Mouse (Mus musculus): ENCODE measurements at regions not wholly inside any gene's neighbourhood (a gene's known extent, or its start where the extent isn't known, plus 50 kb on each side); places are given as distances from the start of the nearest gene placed in this dataset.

GRCm38 (mm10) chr12:109272101-109272500 lies 180.5 kb upstream of the Dlk1 start:
- Histone ChIP-seq H3K9me3 (replicated peaks) (no peaks in the 10 kb centered on the region), H3K36me3 (no peaks in the 10 kb centered on the region), H3K4me1 (replicated peaks) (no peaks in the 10 kb centered on the region), H3K9ac (no peak overlapping the region), H3K4me2 (no peak overlapping the region), H3K27ac (no peak overlapping the region), H3K27me3 (no peaks in the 10 kb centered on the region), H3K4me3 (no peak overlapping the region)
- WGBS, result 36% methylated on average over 5 of the region's 5 CpGs
- no peak for ATAC-seq (replicated peaks; ENCODE audit: insufficient number of reproducible peaks, insufficient read depth, low FRiP score, low read depth)

- 28% methylated on average over 6 of the region's 6 CpGs for WGBS
Measured at GRCm38 (mm10) chr12:109314850-109315249, 137.8 kb upstream of the Dlk1 start.

GRCm38 (mm10) chr12:109325986-109326385 lies 126.6 kb upstream of the Dlk1 start:
- H3K9me3 ChIP-seq (replicated peaks), result no peaks in the 10 kb centered on the region
- no peak overlapping the region for H3K27ac ChIP-seq
- H3K9ac ChIP-seq, result no peak overlapping the region
- no peaks in the 10 kb centered on the region for H3K27me3 ChIP-seq
- ATAC-seq (replicated peaks; ENCODE audit: insufficient number of reproducible peaks, insufficient read depth, low FRiP score, low read depth), result no peak
- no peaks in the 10 kb centered on the region for H3K4me1 ChIP-seq (replicated peaks)
- H3K36me3 ChIP-seq, result no peaks in the 10 kb centered on the region
- no peak overlapping the region for H3K4me2 ChIP-seq
- no peak overlapping the region for H3K4me3 ChIP-seq
- 64% methylated on average over 11 of the region's 11 CpGs for WGBS

More at GRCm38 (mm10) chr12:109314850-109315249, 137.8 kb upstream of the Dlk1 start:
- ATAC-seq (replicated peaks; ENCODE audit: insufficient number of reproducible peaks, insufficient read depth, low FRiP score, low read depth), result no peak
- H3K4me3 ChIP-seq, result no peak overlapping the region
- no peaks in the 10 kb centered on the region for H3K9me3 ChIP-seq (replicated peaks)
- no peak overlapping the region for H3K27ac ChIP-seq
- no peak overlapping the region for H3K9ac ChIP-seq
- no peaks in the 10 kb centered on the region for H3K36me3 ChIP-seq
- H3K4me2 ChIP-seq, result no peak overlapping the region
- no peaks in the 10 kb centered on the region for H3K4me1 ChIP-seq (replicated peaks)
- no peaks in the 10 kb centered on the region for H3K27me3 ChIP-seq

GRCm38 (mm10) chr12:109371327-109371726 lies 81.3 kb upstream of the Dlk1 start:
- ATAC-seq (replicated peaks; ENCODE audit: insufficient number of reproducible peaks, insufficient read depth, low FRiP score, low read depth), result no peak
- Histone ChIP-seq H3K27me3 (no peaks in the 10 kb centered on the region), H3K4me1 (replicated peaks) (no peaks in the 10 kb centered on the region), H3K9me3 (replicated peaks) (no peaks in the 10 kb centered on the region), H3K36me3 (no peaks in the 10 kb centered on the region), H3K27ac (no peak overlapping the region), H3K4me3 (no peak overlapping the region), H3K4me2 (no peak overlapping the region), H3K9ac (no peak overlapping the region)
- 67% methylated on average over 2 of the region's 2 CpGs for WGBS

GRCm38 (mm10) chr12:109385794-109386193 lies 66.8 kb upstream of the Dlk1 start:
- Histone ChIP-seq H3K4me3 (no peak overlapping the region), H3K27me3 (no peaks in the 10 kb centered on the region), H3K4me2 (no peak overlapping the region), H3K36me3 (no peaks in the 10 kb centered on the region), H3K4me1 (replicated peaks) (peaks cover 2% of the 10 kb centered on the region; the same call in 1 of the 2 replicates), H3K27ac (no peak overlapping the region), H3K9me3 (replicated peaks) (no peaks in the 10 kb centered on the region), H3K9ac (no peak overlapping the region)
- WGBS, result 50% methylated on average over 5 of the region's 5 CpGs
- ATAC-seq (replicated peaks; ENCODE audit: insufficient number of reproducible peaks, insufficient read depth, low FRiP score, low read depth), result no peak

- Histone ChIP-seq H3K4me1 (replicated peaks) (peaks cover 4% of the 10 kb centered on the region; the same call in 1 of the 2 replicates), H3K36me3 (no peaks in the 10 kb centered on the region), H3K9ac (no peak overlapping the region), H3K4me2 (no peak overlapping the region), H3K27me3 (peaks cover 5% of the 10 kb centered on the region; the same call in 1 of the 2 replicates), H3K27ac (no peak overlapping the region), H3K9me3 (replicated peaks) (no peaks in the 10 kb centered on the region), H3K4me3 (no peak overlapping the region)
- ATAC-seq (replicated peaks; ENCODE audit: insufficient number of reproducible peaks, insufficient read depth, low FRiP score, low read depth), result no peak
- 33% methylated on average over 7 of the region's 7 CpGs for WGBS
Measured at GRCm38 (mm10) chr12:109388791-109389190, 63.8 kb upstream of the Dlk1 start.

GRCm38 (mm10) chr12:109390388-109390920 lies 62.2 kb upstream of the Dlk1 start:
- no peak overlapping the region for H3K27ac ChIP-seq
- H3K36me3 ChIP-seq, result no peaks in the 10 kb centered on the region
- no peak overlapping the region for H3K9ac ChIP-seq
- peaks cover 4% of the 10 kb centered on the region; the same call in 1 of the 2 replicates for H3K4me1 ChIP-seq (replicated peaks)
- 92% methylated on average over 12 of the region's 12 CpGs for WGBS
- H3K9me3 ChIP-seq (replicated peaks), result no peaks in the 10 kb centered on the region
- no peak overlapping the region for H3K4me2 ChIP-seq
- peaks cover 5% of the 10 kb centered on the region; the same call in 1 of the 2 replicates for H3K27me3 ChIP-seq
- no peak for ATAC-seq (replicated peaks; ENCODE audit: insufficient number of reproducible peaks, insufficient read depth, low FRiP score, low read depth)
- no peak overlapping the region for H3K4me3 ChIP-seq

GRCm38 (mm10) chr12:109390978-109391377 lies 61.6 kb upstream of the Dlk1 start:
- ATAC-seq (replicated peaks; ENCODE audit: insufficient number of reproducible peaks, insufficient read depth, low FRiP score, low read depth), result no peak

GRCm38 (mm10) chr12:109393326-109393725 lies 59.3 kb upstream of the Dlk1 start:
- Histone ChIP-seq H3K4me2 (peak overlapping the region; percentile 32; the same call in 1 of the 2 replicates), H3K9ac (no peak overlapping the region), H3K27ac (no peak overlapping the region), H3K27me3 (peaks cover 5% of the 10 kb centered on the region; the same call in 1 of the 2 replicates), H3K36me3 (no peaks in the 10 kb centered on the region), H3K9me3 (replicated peaks) (no peaks in the 10 kb centered on the region), H3K4me1 (replicated peaks) (peaks cover 16% of the 10 kb centered on the region), H3K4me3 (no peak overlapping the region)
- 53% methylated on average over 8 of the region's 8 CpGs for WGBS
- ATAC-seq (replicated peaks; ENCODE audit: insufficient number of reproducible peaks, insufficient read depth, low FRiP score, low read depth), result no peak

More at GRCm38 (mm10) chr12:109390978-109391377, 61.6 kb upstream of the Dlk1 start:
- 84% methylated on average over 8 of the region's 8 CpGs for WGBS
- Histone ChIP-seq H3K27ac (no peak overlapping the region), H3K4me1 (replicated peaks) (peaks cover 4% of the 10 kb centered on the region; the same call in 1 of the 2 replicates), H3K4me2 (no peak overlapping the region), H3K9ac (no peak overlapping the region), H3K9me3 (replicated peaks) (no peaks in the 10 kb centered on the region), H3K36me3 (no peaks in the 10 kb centered on the region), H3K4me3 (no peak overlapping the region), H3K27me3 (peaks cover 5% of the 10 kb centered on the region; the same call in 1 of the 2 replicates)

GRCm38 (mm10) chr12:109393795-109394194 lies 58.8 kb upstream of the Dlk1 start:
- H3K4me2 ChIP-seq, result peak overlapping the region; percentile 32
- H3K4me3 ChIP-seq, result no peak overlapping the region
- peak; percentile 56 for ATAC-seq (replicated peaks; ENCODE audit: insufficient number of reproducible peaks, insufficient read depth, low FRiP score, low read depth)
- H3K27me3 ChIP-seq, result peaks cover 5% of the 10 kb centered on the region; the same call in 1 of the 2 replicates
- no peak overlapping the region for H3K27ac ChIP-seq
- H3K9me3 ChIP-seq (replicated peaks), result no peaks in the 10 kb centered on the region
- H3K36me3 ChIP-seq, result no peaks in the 10 kb centered on the region
- H3K4me1 ChIP-seq (replicated peaks), result peaks cover 19% of the 10 kb centered on the region
- 4% methylated on average over 15 of the region's 15 CpGs for WGBS
- no peak overlapping the region for H3K9ac ChIP-seq

- Histone ChIP-seq H3K9me3 (replicated peaks) (no peaks in the 10 kb centered on the region), H3K27ac (no peak overlapping the region), H3K4me3 (no peak overlapping the region), H3K4me1 (replicated peaks) (peaks cover 25% of the 10 kb centered on the region), H3K27me3 (peaks cover 5% of the 10 kb centered on the region; the same call in 1 of the 2 replicates), H3K36me3 (no peaks in the 10 kb centered on the region), H3K4me2 (no peak overlapping the region), H3K9ac (no peak overlapping the region)
- 78% methylated on average over 11 of the region's 11 CpGs for WGBS
- no peak for ATAC-seq (replicated peaks; ENCODE audit: insufficient number of reproducible peaks, insufficient read depth, low FRiP score, low read depth)
Measured at GRCm38 (mm10) chr12:109394396-109394795, 58.2 kb upstream of the Dlk1 start.

GRCm38 (mm10) chr12:109396614-109397013 lies 56.0 kb upstream of the Dlk1 start:
- no peaks in the 10 kb centered on the region for H3K36me3 ChIP-seq
- H3K9me3 ChIP-seq (replicated peaks), result no peaks in the 10 kb centered on the region
- H3K4me2 ChIP-seq, result no peak overlapping the region
- WGBS, result 82% methylated on average over 6 of the region's 6 CpGs
- H3K27me3 ChIP-seq, result peaks cover 2% of the 10 kb centered on the region; the same call in 1 of the 2 replicates
- no peak overlapping the region for H3K4me3 ChIP-seq
- H3K27ac ChIP-seq, result no peak overlapping the region
- H3K4me1 ChIP-seq (replicated peaks), result peaks cover 42% of the 10 kb centered on the region
- no peak overlapping the region for H3K9ac ChIP-seq
- no peak for ATAC-seq (replicated peaks; ENCODE audit: insufficient number of reproducible peaks, insufficient read depth, low FRiP score, low read depth)
